Mouse (Mus musculus) limb, embryonic 11.5 days (tissue): ENCODE data around the gene Rdm1. TPM values are rescaled to one million over a fixed set of nuclear protein-coding genes. Genes with fewer than 3 reads are reported as not detected.
A peak's percentile ranks its signal among the peaks of the same experiment; 100 is the strongest.
"Not testable (repeated sequence)": the region's sequence is repeated elsewhere in the genome, so short reads cannot be mapped to it uniquely, and the experiment has no call there.

Experiments
- ATAC-seq: fragments of 200-750 bp; cut with Nextera tagmentation; 2 replicates; pipeline ENCODE4 v1.8.0; 2017; ENCODE audit warnings: low read depth; ENCODE audit not compliant: insufficient number of reproducible peaks, low FRiP score, low TSS enrichment
- DNase-seq: peaks from one replicate; pipeline ENCODE4 v3.0.0-alpha.2; 2015; ENCODE audit warnings: low spot score
- H3K27ac ChIP-seq: fragments of 300-500 bp; sonication (generic); replicated peaks from 2 replicates; pipeline ENCODE4 v1.5.1; 2014; ENCODE audit warnings: low read depth, mild to moderate bottlenecking, low read length
- H3K27me3 ChIP-seq: fragments of 300-500 bp; sonication (generic); 2 replicates; pipeline ENCODE4 v1.6.1; 2014; ENCODE audit warnings: mild to moderate bottlenecking, low read length, mixed read lengths; ENCODE audit not compliant: control insufficient read depth, insufficient read depth
- H3K36me3 ChIP-seq: fragments of 300-500 bp; sonication (generic); 2 replicates; pipeline ENCODE4 v1.6.1; 2014; ENCODE audit warnings: mild to moderate bottlenecking, low read length, moderate library complexity, mixed read lengths; ENCODE audit not compliant: control insufficient read depth, insufficient read depth
- H3K4me1 ChIP-seq: fragments of 300-500 bp; sonication (generic); 2 replicates; pipeline ENCODE4 v1.6.1; 2014; ENCODE audit warnings: low read length, mixed read lengths; ENCODE audit not compliant: control insufficient read depth, insufficient read depth
- H3K4me2 ChIP-seq: fragments of 300-500 bp; sonication (generic); 2 replicates; pipeline ENCODE4 v1.6.1; 2014; ENCODE audit warnings: low read depth, mild to moderate bottlenecking, moderate library complexity; ENCODE audit not compliant: severe bottlenecking
- H3K4me3 ChIP-seq: fragments of 300-500 bp; sonication (generic); 2 replicates; pipeline ENCODE4 v1.5.1; 2014; ENCODE audit warnings: low read depth, low read length
- H3K9ac ChIP-seq: fragments of 300-500 bp; sonication (generic); 2 replicates; pipeline ENCODE4 v1.6.1; 2014; ENCODE audit warnings: mild to moderate bottlenecking, low read length
- H3K9me3 ChIP-seq: fragments of 300-500 bp; sonication (generic); 2 replicates; pipeline ENCODE4 v1.6.1; 2016; ENCODE audit warnings: low read length; ENCODE audit not compliant: control insufficient read depth
- WGBS: fragments of 180-500 bp; shearing (Covaris S2); extraction: QIAGEN DNeasy Blood & Tissue Kit; methylation state at CpG from one replicate; pipeline ENCODE4 v1.1.7; 2014; 5-methylcytosine and 5-hydroxymethylcytosine counted together
- polyA plus RNA-seq: library from polyadenylated mRNA; unstranded; fragments of >200 nt; fragmentation: Nextera tagmentation; extraction: Ambion mirVana; gene quantifications from 2 replicates; pipeline ENCODE4 v1.2.1, GENCODE M21; 2014

The Rdm1 gene
- polyA plus RNA-seq, 1 experiment from 2014 or later = 31.0 TPM

DNA sequence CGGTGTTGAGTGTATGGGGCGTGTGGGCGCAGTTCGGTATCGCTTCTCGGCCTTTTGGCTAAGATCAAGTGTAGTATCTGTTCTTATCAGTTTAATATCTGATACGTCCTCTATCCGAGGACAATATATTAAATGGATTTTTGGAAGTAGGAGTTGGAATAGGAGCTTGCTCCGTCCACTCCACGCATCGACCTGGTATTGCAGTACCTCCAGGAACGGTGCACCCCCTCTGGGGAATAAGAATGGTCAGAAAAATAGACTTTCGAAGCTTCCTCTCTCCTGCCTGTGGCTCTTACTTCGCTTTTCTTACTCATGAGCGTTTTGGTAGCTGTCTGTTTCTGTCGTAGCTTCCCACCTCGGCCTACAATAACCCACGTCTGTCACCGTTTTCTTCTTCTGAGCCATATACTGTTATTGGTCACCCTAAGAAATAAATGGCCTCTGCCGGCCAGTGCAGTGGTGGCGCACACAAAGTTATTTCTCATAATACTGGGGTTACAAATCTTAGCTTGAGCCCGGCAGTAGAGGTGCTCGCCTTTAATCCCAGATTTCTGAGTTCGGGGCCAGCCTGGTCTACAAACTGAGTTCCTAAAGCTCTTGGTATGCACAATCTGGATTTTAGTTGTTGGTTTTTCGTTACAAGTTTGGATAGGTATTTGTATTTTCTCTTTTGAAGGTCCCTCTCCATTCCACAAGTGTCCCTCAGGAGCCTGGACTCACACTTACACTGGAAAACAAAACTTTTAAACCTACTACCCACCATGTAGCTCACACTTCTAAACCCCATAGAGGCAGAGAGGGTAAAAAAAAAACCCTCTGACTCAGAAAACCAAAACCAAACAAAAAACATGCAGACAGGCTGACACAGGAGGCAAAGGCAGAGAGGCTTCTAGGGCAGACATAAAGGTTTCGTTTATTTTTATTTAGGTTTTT lies 15.0 kb downstream of the Rdm1 start:
- ATAC-seq = peak; percentile 88
- H3K9ac ChIP-seq, H3K36me3 ChIP-seq, H3K4me3 ChIP-seq, H3K4me2 ChIP-seq, H3K9me3 ChIP-seq, H3K4me1 ChIP-seq, H3K27me3 ChIP-seq: not testable (repeated sequence)
- H3K27ac ChIP-seq = peak overlapping the region; percentile 73; the same call in 1 of the 2 replicates
- WGBS = 6% methylated on average over 13 of the region's 26 CpGs
- peak; percentile 75 for DNase-seq

DNA sequence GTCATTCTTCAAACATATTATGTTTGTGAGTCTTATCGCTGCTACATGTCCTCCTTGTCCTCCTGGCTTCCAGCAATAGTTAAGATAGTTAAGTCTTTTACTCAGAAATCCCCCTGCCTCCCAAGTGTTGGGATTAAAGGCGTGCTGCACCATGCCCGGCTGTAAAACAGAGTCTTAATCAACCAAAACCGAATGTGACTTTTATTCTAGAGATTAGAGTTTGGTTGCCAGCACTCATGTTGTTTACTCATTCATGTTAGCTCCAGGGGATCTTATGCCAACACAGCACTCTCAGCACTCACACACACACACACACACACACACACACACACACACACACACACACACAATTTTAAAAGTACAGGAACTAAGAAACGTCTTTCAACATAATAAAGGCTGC lies 15.9 kb downstream of the Rdm1 start:
- Histone ChIP-seq H3K27me3 (no peaks in the 10 kb centered on the region), H3K4me2 (no peak overlapping the region), H3K4me1 (no peaks in the 10 kb centered on the region), H3K4me3 (no peak overlapping the region), H3K27ac (no peak overlapping the region), H3K36me3 (no peaks in the 10 kb centered on the region), H3K9ac (no peak overlapping the region), H3K9me3 (no peaks in the 10 kb centered on the region)
- ATAC-seq (no peak), DNase-seq (no peak)
- 58% methylated on average over 5 of the region's 5 CpGs for WGBS

DNA sequence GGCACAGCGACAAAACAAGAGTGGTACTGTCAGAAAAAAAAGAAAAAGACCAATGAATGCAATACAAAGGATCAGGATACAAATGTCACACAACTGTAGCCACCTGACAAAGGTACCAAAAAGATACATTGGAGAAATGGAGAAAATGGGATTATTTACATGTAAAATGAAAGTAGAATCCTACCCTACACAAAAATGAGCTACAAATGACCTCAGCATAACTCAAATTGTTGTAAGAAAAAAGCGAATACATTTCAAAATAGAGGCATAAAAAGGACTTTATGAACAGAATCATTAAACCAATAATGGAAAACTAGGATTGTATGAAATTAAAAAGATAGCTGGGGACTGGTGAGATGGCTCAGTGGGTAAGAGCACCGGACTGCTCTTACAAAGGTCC lies 17.6 kb downstream of the Rdm1 start:
- Histone ChIP-seq H3K4me3 (no peak overlapping the region), H3K4me2 (no peak overlapping the region), H3K36me3 (no peaks in the 10 kb centered on the region), H3K27ac (no peak overlapping the region), H3K9me3 (no peaks in the 10 kb centered on the region), H3K27me3 (no peaks in the 10 kb centered on the region), H3K9ac (no peak overlapping the region), H3K4me1 (no peaks in the 10 kb centered on the region)
- 61% methylated on average over 3 of the region's 3 CpGs for WGBS
- ATAC-seq (no peak), DNase-seq (no peak)

GRCm38 (mm10) chr11:101645043-101645410 lies 18.0 kb downstream of the Rdm1 start:
- not testable (repeated sequence) for H3K4me3 ChIP-seq, H3K4me2 ChIP-seq, H3K9ac ChIP-seq, H3K4me1 ChIP-seq, ATAC-seq, H3K27ac ChIP-seq, DNase-seq, H3K27me3 ChIP-seq, H3K36me3 ChIP-seq, H3K9me3 ChIP-seq
- WGBS = 2% methylated on average over 4 of the region's 4 CpGs

- H3K9me3 ChIP-seq = not testable (repeated sequence)
- peak overlapping the region; percentile 22; the same call in 1 of the 2 replicates for H3K4me2 ChIP-seq
Observed at GRCm38 (mm10) chr11:101645411-101646282, 18.7 kb downstream of the Rdm1 start.

GRCm38 (mm10) chr11:101646283-101646794 lies 19.3 kb downstream of the Rdm1 start:
- peak overlapping the region; percentile 22; the same call in 1 of the 2 replicates for H3K4me2 ChIP-seq
- H3K9me3 ChIP-seq, H3K36me3 ChIP-seq, H3K4me1 ChIP-seq, H3K27me3 ChIP-seq, H3K9ac ChIP-seq, ATAC-seq, H3K4me3 ChIP-seq: not testable (repeated sequence)
- 19% methylated on average over 12 of the region's 16 CpGs for WGBS
- peak overlapping the region; percentile 81; the same call in 1 of the 2 replicates for H3K27ac ChIP-seq
- DNase-seq = peak; percentile 33

More at GRCm38 (mm10) chr11:101645411-101646282, 18.7 kb downstream of the Rdm1 start:
- under 1% methylated on average over 40 of the region's 56 CpGs for WGBS
- ATAC-seq (peak; percentile 85), DNase-seq (peak; percentile 84)
- not testable (repeated sequence) for H3K36me3 ChIP-seq, H3K4me3 ChIP-seq, H3K27me3 ChIP-seq, H3K4me1 ChIP-seq
- H3K9ac ChIP-seq = peak overlapping the region; percentile 53
- H3K27ac ChIP-seq = peak overlapping the region; percentile 81; the same call in 1 of the 2 replicates

DNA sequence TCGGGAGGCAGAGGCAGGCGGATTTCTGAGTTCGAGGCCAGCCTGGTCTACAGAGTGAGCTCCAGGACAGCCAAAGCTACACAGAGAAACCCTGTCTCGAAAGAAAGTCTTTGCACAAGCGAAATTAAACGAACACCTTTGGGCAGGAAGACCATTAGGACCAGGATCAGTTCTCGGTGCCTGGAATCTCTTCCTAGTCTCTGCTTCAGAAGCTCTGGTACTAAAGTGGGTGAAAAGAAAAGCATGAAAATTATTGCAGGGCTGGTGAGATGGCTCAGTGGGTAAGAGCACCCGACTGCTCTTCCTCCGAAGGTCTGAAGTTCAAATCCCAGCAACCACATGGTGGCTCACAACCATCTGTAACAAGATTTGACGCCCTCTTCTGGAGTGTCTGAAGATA lies 20.1 kb downstream of the Rdm1 start:
- not testable (repeated sequence) for H3K36me3 ChIP-seq, DNase-seq, H3K9me3 ChIP-seq, H3K4me3 ChIP-seq, H3K27me3 ChIP-seq, H3K27ac ChIP-seq, ATAC-seq, H3K9ac ChIP-seq, H3K4me2 ChIP-seq, H3K4me1 ChIP-seq
- WGBS = 93% methylated on average over 10 of the region's 10 CpGs

- Histone ChIP-seq H3K4me1 (peaks cover 4% of the 10 kb centered on the region; the same call in 1 of the 2 replicates), H3K9me3 (no peaks in the 10 kb centered on the region), H3K4me3 (no peak overlapping the region), H3K9ac (no peak overlapping the region), H3K27me3 (no peaks in the 10 kb centered on the region), H3K36me3 (no peaks in the 10 kb centered on the region), H3K4me2 (no peak overlapping the region), H3K27ac (no peak overlapping the region)
- no peak for DNase-seq
- WGBS = 93% methylated on average over 4 of the region's 4 CpGs
- ATAC-seq = no peak
Observed at GRCm38 (mm10) chr11:101656356-101656755, 29.4 kb downstream of the Rdm1 start.
